Mouse (Mus musculus) E14TG2a.4 (cell line): ENCODE measurements at regions not wholly inside any gene's neighbourhood (a gene's known extent, or its start where the extent isn't known, plus 50 kb on each side); places are given as distances from the start of the nearest gene placed in this dataset.

Experiments
- CTCF ChIP-seq: conservative IDR thresholded peaks from 2 replicates; pipeline ENCODE4 v1.5.1; 2014; ENCODE audit warnings: low read length
- POU5F1 ChIP-seq: IDR thresholded peaks from 2 replicates; pipeline ENCODE4 v1.6.1; 2014; ENCODE audit warnings: low read length, borderline replicate concordance

GRCm38 (mm10) chr7:36134557-36134956 lies 331.8 kb upstream of the Zfp507 start:
- TF ChIP-seq CTCF (no peak), POU5F1 (no peak)
